Mouse (Mus musculus) heart, embryonic 16.5 days (tissue): ENCODE data around the gene Olfr450. TPM values are rescaled to one million over a fixed set of nuclear protein-coding genes. Genes with fewer than 3 reads are reported as not detected.

ENCODE experiments used
- polyA plus RNA-seq: library from polyadenylated mRNA; unstranded; fragments of >200 nt; fragmentation: Nextera tagmentation; extraction: Ambion mirVana; gene quantifications from 2 replicates; pipeline ENCODE4 v1.2.1, GENCODE M21; 2015

Gene Olfr450
- polyA plus RNA-seq, 1 experiment from 2014 or later: not detected

Other genes starting within 250 kb of the Olfr450 start
- gene Tcaf3, start 214.2 kb upstream of the Olfr450 start, polyA plus RNA-seq: 0.06 TPM in 1 of 2 replicates, not detected in the other
- 3.7 and 4.0 TPM in 2 replicates for gene Tcaf2, start 166.7 kb upstream of the Olfr450 start, polyA plus RNA-seq
- 39.1 and 45.1 TPM in 2 replicates for gene Tcaf1, start 101.9 kb upstream of the Olfr450 start, polyA plus RNA-seq
- not detected in 2 replicates for gene Olfr453, start 72.6 kb upstream of the Olfr450 start, polyA plus RNA-seq
- not detected in 2 replicates for gene Olfr38, start 55.5 kb upstream of the Olfr450 start, polyA plus RNA-seq
- gene Olfr452, start 26.8 kb upstream of the Olfr450 start, polyA plus RNA-seq: not detected in 2 replicates
- not detected in 2 replicates for gene Olfr449, start 22.4 kb downstream of the Olfr450 start, polyA plus RNA-seq
- not detected in 2 replicates for gene Olfr448, start 78.5 kb downstream of the Olfr450 start, polyA plus RNA-seq
- gene Olfr447, start 96.9 kb downstream of the Olfr450 start, polyA plus RNA-seq: not detected in 2 replicates
- gene Olfr446, start 109.4 kb downstream of the Olfr450 start, polyA plus RNA-seq: not detected in 2 replicates
- gene Olfr444, start 137.1 kb downstream of the Olfr450 start, polyA plus RNA-seq: not detected in 2 replicates